Mouse (Mus musculus) induced T-regulatory cell, adult 2 months (primary cell): ENCODE results near the gene Gm28051.

Experiments
- DNase-seq: peaks from one replicate; pipeline ENCODE4 v3.0.0-alpha.2; 2012; ENCODE audit warnings: low read depth

Gm28051 gene

DNA sequence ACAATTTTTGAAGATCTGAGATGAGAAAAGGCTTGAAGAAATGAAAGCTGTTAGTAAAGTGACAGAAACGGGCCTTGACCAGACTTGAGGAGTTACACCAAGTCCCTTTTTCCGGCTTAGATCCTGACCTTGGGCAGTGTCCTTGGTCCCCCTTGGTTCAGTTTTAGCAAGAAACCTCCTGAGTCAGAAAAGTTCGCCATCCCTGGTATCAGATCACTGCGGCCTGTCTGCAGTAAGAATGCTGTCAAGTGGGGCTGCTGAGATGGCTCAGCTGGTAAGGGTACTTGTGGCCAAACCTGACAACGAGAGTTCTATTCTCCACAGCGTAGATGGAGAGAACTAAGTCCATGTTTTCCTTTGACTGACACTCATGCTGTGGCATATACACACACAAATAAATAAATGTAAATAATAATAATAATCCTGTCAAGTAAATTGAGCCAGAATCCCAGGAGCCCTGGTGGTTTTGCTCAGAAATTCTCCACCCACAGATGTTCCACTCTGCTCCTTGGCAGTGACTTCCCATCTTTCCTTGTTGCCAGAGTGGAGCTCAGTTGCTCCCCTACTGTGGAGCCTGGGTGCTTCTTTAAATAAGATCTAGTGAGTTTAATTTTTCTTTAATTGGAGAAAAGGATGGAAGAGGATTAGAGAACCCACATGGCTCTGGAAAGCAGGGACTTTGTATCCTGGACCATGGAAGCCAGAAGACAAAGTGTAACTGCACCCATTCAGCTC lies 51.5 kb downstream of the Gm28051 start:
- DNase-seq, result no peak

GRCm38 (mm10) chr12:102705216-102705871 lies 52.2 kb downstream of the Gm28051 start:
- peak; percentile 93 for DNase-seq

GRCm38 (mm10) chr12:102704457-102705198 lies 52.9 kb downstream of the Gm28051 start, which contains the start of gene Itpk1:
Gene Itpk1, minus strand, starts transcription at chr12:102704930.
- peak; percentile 85 for DNase-seq

GRCm38 (mm10) chr12:102703921-102704408 lies 53.6 kb downstream of the Gm28051 start:
- peak; percentile 61 for DNase-seq

- no peak for DNase-seq
Measured at GRCm38 (mm10) chr12:102703441-102703840, 54.1 kb downstream of the Gm28051 start.

GRCm38 (mm10) chr12:102703111-102703412 lies 54.5 kb downstream of the Gm28051 start:
- DNase-seq, result peak; percentile 56

DNA sequence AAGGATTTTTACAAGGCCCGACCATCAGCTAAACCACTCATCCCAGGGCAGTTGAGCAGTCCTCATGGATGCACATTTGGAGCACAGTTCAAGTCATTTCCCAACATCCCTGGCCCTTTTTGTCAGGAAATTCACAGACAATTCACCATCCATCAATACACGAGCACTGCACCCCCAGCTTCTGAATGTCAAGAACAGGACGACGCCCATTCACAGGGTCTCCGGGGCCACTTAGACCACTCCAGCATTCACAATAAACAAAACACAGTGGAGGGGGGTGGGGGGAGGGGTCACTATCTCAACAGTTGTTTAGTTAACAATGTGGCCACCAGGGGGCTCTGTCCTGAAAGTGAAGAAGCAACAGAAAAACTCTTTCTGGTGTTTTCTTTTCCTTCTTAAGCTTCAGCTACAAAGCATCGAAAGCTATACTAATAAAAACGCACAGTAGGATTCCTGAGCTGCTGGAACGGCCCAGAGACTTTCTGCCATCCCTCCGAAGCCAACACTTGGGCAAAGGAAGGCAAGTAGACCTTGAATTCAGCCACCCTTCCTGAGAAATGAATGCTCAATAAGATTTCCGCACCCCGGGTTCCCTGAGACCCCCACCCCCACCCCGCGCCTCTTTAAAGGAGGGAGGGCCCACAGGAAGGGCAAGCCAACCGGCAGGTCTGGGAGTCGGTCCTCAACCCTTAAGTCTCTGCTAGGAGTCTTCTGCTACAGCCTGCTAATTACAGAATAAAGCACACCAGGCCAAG lies 55.0 kb downstream of the Gm28051 start:
- peak; percentile 96 for DNase-seq

GRCm38 (mm10) chr12:102701691-102702207 lies 55.8 kb downstream of the Gm28051 start:
- no peak for DNase-seq

DNA sequence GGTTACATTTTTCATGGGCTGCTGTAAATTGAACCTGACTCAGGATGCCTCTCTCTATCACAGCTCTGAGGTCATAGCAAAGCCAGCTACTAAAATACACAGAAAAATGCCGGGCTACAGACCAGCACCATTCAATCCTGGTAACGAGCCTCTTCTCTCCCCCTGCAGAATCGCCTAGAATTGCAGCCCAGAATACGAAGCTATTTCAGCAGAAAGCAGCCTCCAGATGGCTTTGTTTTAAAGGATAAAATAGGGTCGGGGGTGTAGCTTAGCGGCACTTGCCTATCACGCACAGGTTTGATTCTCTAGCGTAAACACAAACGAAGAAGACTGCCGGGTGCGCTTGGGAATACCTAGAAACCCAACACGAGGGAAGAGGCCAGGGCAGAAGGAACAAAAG lies 57.1 kb downstream of the Gm28051 start:
- no peak for DNase-seq

- DNase-seq, result peak; percentile 74
Measured at GRCm38 (mm10) chr12:102699156-102699555, 58.4 kb downstream of the Gm28051 start.

- peak; percentile 62 for DNase-seq
Measured at GRCm38 (mm10) chr12:102698089-102698684, 59.4 kb downstream of the Gm28051 start.

DNA sequence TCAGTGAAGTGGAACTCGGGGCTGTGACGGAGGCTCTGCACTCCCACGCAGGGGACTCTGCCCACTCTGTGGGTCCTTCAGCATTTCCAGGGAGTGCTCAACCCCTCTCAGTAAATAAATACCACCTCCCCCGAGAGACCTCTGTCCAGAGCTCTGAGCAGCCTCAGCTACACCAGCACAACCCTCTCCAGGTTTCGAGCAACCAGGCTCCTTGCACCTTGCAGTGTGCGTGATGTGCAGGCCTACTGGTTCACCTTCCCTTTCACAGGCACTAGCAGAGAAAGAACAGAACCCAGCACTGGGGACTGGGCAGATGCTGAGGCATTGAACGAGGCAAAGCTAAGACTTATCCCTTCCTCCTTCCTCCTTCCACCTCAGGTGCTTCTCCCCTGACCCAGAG lies 60.2 kb downstream of the Gm28051 start:
- no peak for DNase-seq

DNA sequence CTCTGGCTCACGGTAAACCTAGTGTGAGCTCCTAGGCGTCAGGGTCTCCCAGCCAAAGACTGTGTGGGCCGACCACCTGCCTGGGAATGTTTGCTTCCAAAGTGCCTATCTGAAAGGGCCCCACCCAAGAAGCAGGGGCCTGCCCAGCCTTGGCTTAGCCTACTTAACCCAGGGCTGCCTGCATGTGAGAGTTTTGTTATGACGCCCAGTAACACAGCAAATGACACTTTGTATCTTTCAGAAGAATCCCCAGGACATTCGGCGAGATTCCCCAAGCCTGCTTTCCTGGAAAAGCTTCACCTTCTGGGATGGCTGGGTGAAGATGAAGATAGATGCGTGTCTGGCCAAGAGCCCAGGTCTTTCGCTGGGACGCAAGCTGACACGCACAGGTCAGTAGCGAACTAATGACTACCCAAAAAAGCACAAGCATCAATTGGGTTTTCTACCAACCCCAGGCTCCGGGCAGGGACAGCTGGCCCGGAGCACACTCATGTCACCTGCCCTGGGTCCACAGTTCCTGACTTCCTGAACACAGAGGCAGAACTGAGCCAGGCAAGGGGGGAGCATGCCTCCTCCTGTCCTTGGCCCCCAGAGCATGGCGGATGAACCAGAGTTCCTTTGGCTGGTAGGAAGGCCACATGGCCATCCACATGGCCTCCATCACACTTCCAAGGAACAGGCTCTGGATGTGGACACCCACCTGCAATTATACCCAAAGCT lies 60.8 kb downstream of the Gm28051 start:
- DNase-seq, result peak; percentile 55

- DNase-seq, result peak; percentile 76
Measured at GRCm38 (mm10) chr12:102695369-102696239, 62.0 kb downstream of the Gm28051 start.

- no peak for DNase-seq
Measured at GRCm38 (mm10) chr12:102691761-102692160, 65.8 kb downstream of the Gm28051 start.

GRCm38 (mm10) chr12:102691180-102691579 lies 66.4 kb downstream of the Gm28051 start:
- DNase-seq, result no peak

DNA sequence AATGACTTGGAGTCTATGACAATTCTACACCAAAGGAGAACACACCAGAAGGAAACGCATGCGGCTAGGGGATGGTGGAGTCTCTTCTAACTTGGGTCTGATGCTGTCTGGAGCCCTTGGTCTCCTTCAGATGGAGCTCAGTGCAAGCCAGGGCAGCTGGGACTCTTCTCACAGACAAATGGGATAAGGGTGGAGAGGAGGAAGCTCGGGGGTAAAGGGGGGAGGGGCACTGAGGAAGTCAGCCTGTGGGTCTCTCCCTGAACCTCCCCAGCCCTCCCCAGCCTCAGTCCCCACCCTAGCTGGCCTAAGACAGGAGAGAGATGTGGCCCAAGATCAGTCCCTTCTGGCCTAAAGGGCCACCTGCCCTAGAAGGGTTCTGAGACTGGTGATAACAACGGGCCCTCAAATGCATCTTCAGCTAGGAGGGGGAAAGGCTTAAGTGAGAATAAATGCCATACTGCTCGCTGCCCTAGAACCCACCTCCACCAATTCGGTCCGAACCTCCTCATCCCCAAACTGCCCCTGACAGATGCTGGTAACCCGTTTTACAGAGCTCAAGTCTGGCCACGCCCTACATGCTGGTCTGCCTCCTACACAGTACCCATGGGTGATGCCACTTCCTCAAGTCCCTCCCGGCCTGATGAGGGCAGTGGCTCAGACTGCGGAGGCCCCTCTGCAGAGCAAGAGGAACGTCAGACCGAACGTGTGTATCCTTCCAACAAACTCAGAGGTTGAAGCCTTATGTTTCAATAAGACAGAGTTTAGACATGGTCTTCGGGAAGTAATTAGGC lies 67.6 kb downstream of the Gm28051 start:
- peak; percentile 88 for DNase-seq

DNA sequence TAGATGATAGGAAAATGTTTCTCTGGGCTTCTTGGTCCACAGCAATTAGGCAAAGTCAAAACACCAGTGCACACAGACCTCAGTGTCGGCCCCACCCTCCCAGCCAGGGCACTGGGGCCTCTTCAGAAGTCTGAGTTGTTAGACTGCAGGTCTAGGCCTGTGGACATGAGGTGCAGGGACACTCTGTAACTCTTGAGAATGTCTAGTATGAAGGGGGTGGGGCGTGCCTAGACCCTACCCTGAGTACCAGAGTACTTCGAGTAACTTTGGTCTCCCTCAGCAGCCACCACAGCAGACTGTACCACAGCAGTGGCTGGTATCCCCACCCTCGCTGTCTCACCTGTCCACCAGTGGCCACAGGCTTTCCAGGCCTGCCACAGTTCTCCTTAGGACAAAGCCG lies 71.2 kb downstream of the Gm28051 start:
- no peak for DNase-seq

DNA sequence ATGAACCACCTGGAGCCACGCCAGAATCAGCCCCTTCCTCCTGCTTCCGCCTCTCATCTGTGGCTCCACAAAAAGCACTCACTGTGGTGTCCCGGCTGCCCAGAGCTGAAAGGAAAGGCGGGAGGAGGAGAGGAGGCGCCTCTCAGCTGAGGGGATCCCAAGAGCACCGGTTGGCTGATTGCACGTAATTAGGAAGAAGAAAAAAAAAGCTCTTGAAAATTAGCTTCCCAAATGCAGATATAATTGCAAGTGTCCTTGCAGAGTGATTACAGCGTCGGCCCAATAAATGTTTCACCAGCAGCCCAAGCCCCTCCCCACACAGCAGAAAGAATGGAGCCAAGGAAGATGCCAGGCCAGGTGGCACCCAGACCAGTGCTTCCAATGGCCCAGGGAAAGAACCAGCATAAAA lies 72.0 kb downstream of the Gm28051 start:
- DNase-seq, result no peak
